Mouse (Mus musculus) stomach, postnatal 0 days (tissue): Measurements from ENCODE around the gene Gm11060.

ENCODE experiments used
- CTCF ChIP-seq: IDR thresholded peaks from 2 replicates; pipeline ENCODE4 v1.5.1; 2016; ENCODE audit warnings: antibody characterized with exemption, low read depth, mild to moderate bottlenecking, moderate library complexity
- EP300 ChIP-seq: optimal IDR thresholded peaks from 2 replicates; pipeline ENCODE3; 2016; ENCODE audit warnings: antibody characterized with exemption

- TF ChIP-seq CTCF (no peak), EP300 (no peak)
These were observed 49.6 kb downstream of the Gm11060 start for GRCm38 (mm10) chr2:105141371-105141770.
